Mouse (Mus musculus) lung, adult 2 months (tissue): ENCODE measurements at regions not wholly inside any gene's neighbourhood (a gene's known extent, or its start where the extent isn't known, plus 50 kb on each side); places are given as distances from the start of the nearest gene placed in this dataset.

Experiments used
- CTCF ChIP-seq: fragments of 200-500 bp; IDR thresholded peaks from 2 replicates; pipeline ENCODE4 v1.5.1; 2011; ENCODE audit warnings: mild to moderate bottlenecking, low read length, control low read depth; ENCODE audit not compliant: insufficient read depth
- POLR2A ChIP-seq: fragments of 200-500 bp; IDR thresholded peaks from 2 replicates; pipeline ENCODE4 v1.6.1; 2011; ENCODE audit warnings: low read depth, mild to moderate bottlenecking, control low read depth, low read length, borderline replicate concordance; ENCODE audit errors: extremely low read depth

DNA sequence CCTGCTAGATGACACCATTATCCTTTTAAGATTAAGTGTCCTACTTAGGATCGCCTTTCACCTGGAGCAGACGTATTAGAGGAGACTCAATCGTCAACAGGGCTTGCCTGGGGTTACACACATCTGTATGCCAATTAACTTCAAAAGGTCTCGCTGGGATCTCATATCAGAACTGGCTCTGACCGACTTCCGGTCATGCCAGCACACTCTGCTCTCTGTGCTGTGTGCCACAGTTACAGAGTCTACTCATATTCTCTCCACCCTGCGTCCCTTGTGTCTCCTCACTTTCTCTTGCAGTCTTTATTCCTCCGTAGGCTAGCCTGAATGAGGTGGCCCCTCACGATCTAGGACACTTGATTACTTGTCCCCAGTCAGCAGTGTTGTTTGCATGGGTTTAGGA is 165.9 kb upstream of the Trpc7 start:
- no peak for TF ChIP-seq POLR2A
- no peak for TF ChIP-seq CTCF
